Mouse (Mus musculus) A20 (cell line): ENCODE measurements around the gene Fbxo34.
"Not testable (repeated sequence)": the region's sequence is repeated elsewhere in the genome, so short reads cannot be mapped to it uniquely, and the experiment has no call there.

ENCODE experiments used
- DNase-seq: peaks from one replicate; pipeline ENCODE4 v3.0.0-alpha.2; 2011; ENCODE audit warnings: low read depth, low spot score

The Fbxo34 gene

GRCm38 (mm10) chr14:47450121-47450520, at the start of gene Fbxo34:
Gene Fbxo34, plus strand, starts transcription at chr14:47450421.
- DNase-seq = not testable (repeated sequence)

DNA sequence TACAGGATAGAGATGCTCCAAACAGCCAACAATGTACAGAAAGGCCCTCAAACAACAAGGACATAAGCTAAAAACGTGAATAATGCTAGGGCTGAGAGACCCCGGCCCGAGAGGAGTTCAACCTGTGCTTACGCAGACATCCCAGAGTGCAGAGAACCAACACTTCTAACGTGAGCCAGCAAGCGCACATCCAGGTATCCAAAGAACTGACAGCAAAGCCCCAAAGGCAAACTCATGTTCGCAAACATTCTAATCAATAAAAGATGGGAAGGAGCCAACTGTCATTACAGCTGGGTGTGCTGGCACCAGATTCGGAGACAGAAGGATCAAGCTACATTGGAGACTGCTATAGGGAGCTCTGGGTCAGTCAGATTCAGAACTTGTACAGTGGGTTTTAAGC, 47.5 kb upstream of the Fbxo34 start:
- DNase-seq = no peak

DNA sequence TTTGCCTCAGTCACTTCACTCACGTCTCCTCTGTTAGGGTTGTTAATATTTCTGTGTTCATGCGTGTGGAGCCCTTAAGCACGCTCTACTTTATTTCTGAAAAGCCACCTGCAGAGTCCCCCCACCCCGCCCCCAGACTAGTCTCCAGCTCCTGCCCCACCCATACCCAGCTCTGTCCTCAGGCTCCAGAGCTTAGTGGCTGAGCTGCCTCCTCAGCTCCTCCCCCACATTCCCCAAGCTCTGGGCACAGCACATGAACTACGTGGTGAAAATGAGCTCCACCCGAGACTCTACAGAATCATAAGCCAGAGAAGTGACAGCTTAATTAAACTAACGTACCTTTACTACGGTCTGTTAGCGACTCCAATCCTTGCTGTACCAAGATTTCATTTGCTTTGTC, 44.2 kb upstream of the Fbxo34 start:
- DNase-seq = no peak

GRCm38 (mm10) chr14:47417346-47417745, 32.9 kb upstream of the Fbxo34 start:
- DNase-seq = peak; percentile 34

GRCm38 (mm10) chr14:47417775-47418665, 32.2 kb upstream of the Fbxo34 start, which contains the start of gene Dlgap5:
Gene Dlgap5, minus strand, starts transcription at chr14:47418407.
- DNase-seq = peak; percentile 96

DNA sequence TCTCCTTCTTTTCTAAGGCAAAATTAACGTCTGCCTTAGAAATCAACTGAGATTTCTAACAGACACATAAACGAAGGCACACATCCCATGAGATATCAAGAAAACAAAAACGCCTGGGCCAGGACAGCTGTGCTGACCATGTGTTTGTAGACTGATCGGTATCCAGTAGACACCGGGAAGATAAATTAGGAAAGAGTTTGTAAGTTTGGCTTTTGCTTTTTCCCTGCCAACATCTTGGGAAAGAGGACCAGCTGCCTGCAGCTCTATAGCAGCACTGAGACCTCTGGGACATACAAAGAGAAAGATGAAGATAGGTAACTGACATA, 31.6 kb upstream of the Fbxo34 start:
- no peak for DNase-seq

DNA sequence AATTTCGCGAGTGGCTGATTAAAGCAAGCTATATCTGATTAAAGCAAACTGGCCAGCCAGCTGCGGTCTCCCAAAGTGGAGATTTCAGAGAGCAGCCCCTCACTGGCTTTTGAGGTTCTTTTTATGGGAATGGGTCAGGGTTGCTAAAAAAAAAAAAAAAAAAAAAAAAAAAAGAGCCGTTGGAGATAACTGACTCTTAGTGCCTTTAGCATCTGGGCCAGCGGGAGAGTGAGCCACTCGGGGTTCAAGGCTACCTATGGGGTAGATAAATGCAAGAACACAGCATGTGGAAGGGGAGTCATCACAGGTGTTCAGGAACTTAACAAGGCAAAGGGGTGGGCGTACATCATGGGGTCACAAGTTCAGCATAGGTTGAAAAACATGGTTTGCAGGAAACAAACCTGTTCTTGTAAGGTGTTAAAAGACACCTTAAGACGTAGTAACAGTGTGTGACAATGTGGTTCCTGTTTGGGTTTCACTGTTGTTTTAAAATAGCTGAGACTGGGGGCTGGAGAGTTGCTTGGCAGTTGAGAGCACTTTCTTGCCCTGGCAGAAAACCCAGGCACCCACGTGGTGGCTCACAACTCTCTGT, 31.1 kb upstream of the Fbxo34 start:
- DNase-seq = peak; percentile 79

DNA sequence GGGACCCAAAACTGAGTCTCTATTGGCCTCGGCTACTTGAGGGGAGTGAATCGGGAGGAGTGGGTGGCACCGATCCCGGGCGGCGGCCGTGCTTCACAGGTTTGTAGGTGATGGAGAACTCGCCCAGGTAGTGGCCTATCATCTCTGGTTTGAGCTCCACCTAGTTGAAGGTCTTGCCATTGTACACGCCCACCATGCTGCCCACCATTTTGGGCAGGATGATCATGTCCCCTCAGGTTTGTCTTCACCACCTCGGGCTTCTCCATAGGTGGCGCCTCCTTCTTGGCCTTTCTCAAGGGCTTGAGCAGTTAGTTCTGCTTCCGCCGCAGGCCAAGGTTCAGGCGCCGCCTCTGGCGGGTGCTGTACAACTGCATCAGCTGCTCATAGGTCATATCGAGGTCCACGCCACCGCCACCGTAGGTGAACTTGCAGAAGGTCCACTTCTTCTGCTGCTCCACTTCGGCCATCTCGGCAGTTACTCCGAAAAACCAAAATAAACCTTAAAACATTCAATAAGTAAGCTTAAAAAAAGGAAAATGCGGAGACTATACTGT, 30.4 kb upstream of the Fbxo34 start:
- DNase-seq = peak; percentile 95

DNA sequence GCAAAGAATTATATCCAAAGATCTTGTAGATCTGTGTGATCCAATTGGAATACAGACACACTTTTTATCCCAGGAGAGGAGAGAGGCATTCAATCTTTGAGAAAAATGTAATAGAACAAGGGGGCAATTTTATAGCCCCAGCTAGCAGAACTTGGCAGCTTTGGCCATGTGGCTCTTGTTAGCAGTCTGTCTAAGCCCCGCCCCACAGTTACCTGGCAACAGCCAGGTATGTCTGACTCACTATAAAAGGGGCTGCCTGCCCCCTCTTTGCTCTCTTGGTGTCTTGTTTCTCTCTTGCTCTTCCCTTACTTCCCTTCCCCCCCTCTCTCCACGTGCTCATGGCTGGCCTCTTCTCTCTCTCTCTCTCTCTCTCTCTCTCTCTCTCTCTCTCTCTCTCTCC, 28.6 kb upstream of the Fbxo34 start:
- no peak for DNase-seq

- DNase-seq = no peak
Measured at GRCm38 (mm10) chr14:47422466-47422865, 27.8 kb upstream of the Fbxo34 start.

- DNase-seq = peak; percentile 15
Measured at GRCm38 (mm10) chr14:47432987-47433386, 17.2 kb upstream of the Fbxo34 start.

- DNase-seq = no peak
Measured at GRCm38 (mm10) chr14:47438947-47439346, 11.3 kb upstream of the Fbxo34 start.

GRCm38 (mm10) chr14:47444907-47445306, 5.3 kb upstream of the Fbxo34 start:
- no peak for DNase-seq

GRCm38 (mm10) chr14:47445331-47446095, 4.7 kb upstream of the Fbxo34 start:
- no peak for DNase-seq

DNA sequence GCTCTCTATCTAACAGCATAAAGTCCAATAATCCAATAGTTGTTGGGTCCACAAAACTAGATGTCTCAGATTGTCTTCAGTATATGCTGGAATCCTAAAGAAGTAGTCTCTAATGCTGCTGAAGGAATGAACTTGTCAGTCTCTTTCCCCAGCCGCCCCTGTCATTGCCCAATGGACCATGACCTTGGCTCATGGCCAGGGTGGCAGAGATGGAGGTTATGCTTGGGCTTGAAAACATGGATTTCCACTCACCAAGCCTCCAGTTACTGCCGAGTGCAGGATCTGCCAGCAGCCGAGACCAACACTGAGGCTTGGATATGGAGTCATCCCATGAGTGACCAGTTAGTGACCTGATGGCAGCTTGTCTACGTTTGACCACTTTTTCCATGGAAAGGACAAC, 9.3 kb downstream of the Fbxo34 start:
- no peak for DNase-seq

DNA sequence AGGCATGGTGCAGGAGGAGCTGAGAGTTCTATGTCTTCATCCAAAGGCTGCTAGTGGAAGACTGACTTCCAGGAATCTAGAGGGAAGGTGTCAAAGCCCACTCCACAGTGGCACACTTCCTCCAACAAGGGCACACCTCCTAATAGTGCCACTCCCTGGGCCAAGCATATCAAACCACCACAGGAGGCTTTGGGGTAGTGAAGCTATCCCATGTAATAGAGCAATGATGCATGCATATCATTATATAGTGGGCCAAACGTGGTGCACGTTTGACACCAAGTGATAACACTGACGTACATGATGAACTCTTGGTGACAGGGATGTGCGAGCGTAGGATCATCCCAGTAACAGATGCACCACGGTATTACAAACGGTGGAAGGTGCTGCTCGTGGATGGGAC, 11.8 kb downstream of the Fbxo34 start:
- no peak for DNase-seq

- DNase-seq = no peak
Measured at GRCm38 (mm10) chr14:47462453-47462852, 12.2 kb downstream of the Fbxo34 start.

DNA sequence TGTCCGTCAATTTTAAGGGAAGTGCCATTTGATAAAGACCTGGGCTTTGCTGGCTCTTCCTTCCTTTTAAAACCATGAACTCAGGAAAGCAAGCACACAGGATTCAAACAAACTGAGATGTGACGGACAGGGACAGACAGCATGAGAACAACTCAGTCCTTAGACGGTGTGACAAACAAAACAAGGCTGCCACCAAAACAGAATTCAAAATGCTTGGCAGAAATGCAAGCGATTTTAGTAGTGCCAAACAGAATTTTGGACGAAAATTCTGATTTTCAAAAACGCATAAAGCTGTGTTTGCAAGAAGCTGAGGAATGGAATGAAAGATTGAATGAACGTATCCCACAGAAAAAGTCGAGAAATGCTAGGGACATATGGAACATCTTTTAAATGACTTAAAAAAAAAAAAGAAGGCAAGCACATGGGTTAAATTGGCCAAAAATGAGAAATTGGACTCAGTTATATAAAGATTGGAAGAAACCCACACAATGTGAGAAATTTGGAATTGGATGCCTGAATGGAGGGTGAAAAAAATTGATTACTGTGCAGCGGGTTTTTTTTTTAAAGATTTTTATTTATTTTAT, 12.7 kb downstream of the Fbxo34 start:
- no peak for DNase-seq

- DNase-seq = no peak
Measured at GRCm38 (mm10) chr14:47464426-47464825, 14.2 kb downstream of the Fbxo34 start.

- no peak for DNase-seq
Measured at GRCm38 (mm10) chr14:47465468-47466175, 15.4 kb downstream of the Fbxo34 start.

DNA sequence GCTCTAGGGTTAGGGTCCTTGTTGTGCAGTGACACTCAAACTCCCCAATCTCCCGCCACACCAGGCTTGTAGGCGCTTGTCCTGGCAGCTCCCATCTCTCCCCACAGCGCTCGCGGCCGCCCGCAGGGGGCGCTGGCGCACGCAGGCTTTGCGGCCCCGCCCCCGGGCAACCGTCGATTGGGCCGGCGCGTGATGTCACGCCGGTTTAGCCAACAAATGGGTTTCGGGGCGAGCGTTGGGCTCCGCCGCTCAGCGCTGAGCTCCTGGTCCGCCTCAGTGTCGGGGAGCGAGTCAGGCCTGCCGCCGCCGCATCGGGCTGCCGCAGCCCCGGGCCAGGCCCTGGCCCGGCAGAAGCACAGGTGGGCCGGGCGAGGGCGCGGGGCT, 22.1 kb downstream of the Fbxo34 start:
- DNase-seq = peak; percentile 95
